Mouse (Mus musculus) retina, postnatal 7 days (tissue): ENCODE measurements around the gene Pde4b.

Experiments used
- DNase-seq: peaks from one replicate; pipeline ENCODE4 v3.0.0-alpha.2; 2012; ENCODE audit warnings: low read depth, low spot score

Gene Pde4b

GRCm38 (mm10) chr4:102605722-102606341, 518.5 kb downstream of the Pde4b start:
- DNase-seq: no peak

GRCm38 (mm10) chr4:102606825-102607224, 519.5 kb downstream of the Pde4b start:
- DNase-seq: no peak

GRCm38 (mm10) chr4:102607744-102608416, 520.5 kb downstream of the Pde4b start:
- DNase-seq: no peak

- no peak for DNase-seq
These were observed 525.3 kb downstream of the Pde4b start for GRCm38 (mm10) chr4:102612596-102612995.

GRCm38 (mm10) chr4:102617774-102618173, 530.4 kb downstream of the Pde4b start:
- DNase-seq: no peak

GRCm38 (mm10) chr4:102618609-102619008, 531.3 kb downstream of the Pde4b start:
- no peak for DNase-seq

- no peak for DNase-seq
These were observed 533.0 kb downstream of the Pde4b start for GRCm38 (mm10) chr4:102620179-102620910.

GRCm38 (mm10) chr4:102621120-102621519, 533.8 kb downstream of the Pde4b start:
- no peak for DNase-seq

- DNase-seq: no peak
These were observed 535.6 kb downstream of the Pde4b start for GRCm38 (mm10) chr4:102622977-102623376.

GRCm38 (mm10) chr4:102623789-102624611, 536.7 kb downstream of the Pde4b start:
- no peak for DNase-seq

GRCm38 (mm10) chr4:102624937-102625336, 537.6 kb downstream of the Pde4b start:
- no peak for DNase-seq

GRCm38 (mm10) chr4:102627799-102628198, 540.5 kb downstream of the Pde4b start:
- DNase-seq: no peak

GRCm38 (mm10) chr4:102629621-102630020, 542.3 kb downstream of the Pde4b start:
- DNase-seq: no peak

GRCm38 (mm10) chr4:102630261-102630660, 542.9 kb downstream of the Pde4b start:
- no peak for DNase-seq

- DNase-seq: no peak
These were observed 544.3 kb downstream of the Pde4b start for GRCm38 (mm10) chr4:102631624-102632023.

- DNase-seq: no peak
These were observed 545.9 kb downstream of the Pde4b start for GRCm38 (mm10) chr4:102633241-102633640.

- no peak for DNase-seq
These were observed 547.9 kb downstream of the Pde4b start for GRCm38 (mm10) chr4:102635258-102635657.

GRCm38 (mm10) chr4:102635944-102636343, 548.6 kb downstream of the Pde4b start:
- DNase-seq: no peak

GRCm38 (mm10) chr4:102637348-102637910, 550.1 kb downstream of the Pde4b start:
- DNase-seq: no peak

- DNase-seq: no peak
These were observed 553.6 kb downstream of the Pde4b start for GRCm38 (mm10) chr4:102640942-102641341.

GRCm38 (mm10) chr4:102644062-102644461, 556.7 kb downstream of the Pde4b start:
- no peak for DNase-seq
